Mouse (Mus musculus) heart, embryonic 10.5 days (tissue): ENCODE measurements at regions not wholly inside any gene's neighbourhood (a gene's known extent, or its start where the extent isn't known, plus 50 kb on each side); places are given as distances from the start of the nearest gene placed in this dataset.

Source experiments
- DNase-seq: peaks from one replicate; pipeline ENCODE4 v3.0.0-alpha.2; 2017; ENCODE audit warnings: low spot score
- H3K27ac ChIP-seq: fragments of 300-500 bp; sonication (generic); 2 replicates; pipeline ENCODE4 v1.5.1; 2016; ENCODE audit warnings: mild to moderate bottlenecking
- H3K27me3 ChIP-seq: fragments of 300-500 bp; sonication (generic); 2 replicates; pipeline ENCODE4 v1.6.1; 2016; ENCODE audit warnings: mild to moderate bottlenecking; ENCODE audit not compliant: poor library complexity, insufficient read depth, severe bottlenecking
- H3K36me3 ChIP-seq: fragments of 300-500 bp; sonication (generic); 2 replicates; pipeline ENCODE4 v1.6.1; 2016; ENCODE audit warnings: mild to moderate bottlenecking, moderate library complexity
- H3K4me1 ChIP-seq: fragments of 300-500 bp; sonication (generic); 2 replicates; pipeline ENCODE4 v1.6.1; 2016; ENCODE audit warnings: mild to moderate bottlenecking
- H3K4me3 ChIP-seq: fragments of 300-500 bp; sonication (generic); 2 replicates; pipeline ENCODE4 v1.5.1; 2016; ENCODE audit warnings: mild to moderate bottlenecking, moderate library complexity
- H3K9me3 ChIP-seq: fragments of 300-500 bp; sonication (generic); 2 replicates; pipeline ENCODE4 v1.6.1; 2016; ENCODE audit warnings: mild to moderate bottlenecking, moderate library complexity
- WGBS: fragments of 180-500 bp; shearing (Covaris S2); methylation state at CpG from one replicate; pipeline ENCODE4 v1.1.7; 2016; 5-methylcytosine and 5-hydroxymethylcytosine counted together

DNA sequence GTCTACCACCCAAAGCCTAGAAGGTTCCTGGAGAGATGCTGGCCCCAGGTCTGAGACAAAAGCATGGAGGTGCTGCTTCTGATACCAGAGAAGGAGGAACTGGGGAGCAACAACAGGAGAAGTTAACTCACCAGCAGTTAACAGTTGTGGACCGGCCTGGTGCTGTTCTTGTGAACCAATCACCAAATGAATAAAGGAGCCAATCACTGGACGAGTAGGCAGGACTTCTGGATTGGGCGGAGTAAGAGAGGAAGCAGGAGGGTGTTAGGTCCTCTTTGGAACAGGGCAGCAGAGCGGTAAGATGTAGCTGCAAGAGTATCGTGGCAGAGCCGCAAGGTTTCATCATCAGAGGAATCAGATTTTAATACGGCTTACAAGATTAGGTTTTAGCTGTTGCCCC, 57.7 kb upstream of the Elovl6 start:
- H3K4me3 ChIP-seq, result no peak overlapping the region
- H3K27ac ChIP-seq, result no peak overlapping the region
- WGBS, result 90% methylated on average over 7 of the region's 7 CpGs
- no peaks in the 10 kb centered on the region for H3K4me1 ChIP-seq
- no peaks in the 10 kb centered on the region for H3K36me3 ChIP-seq
- H3K27me3 ChIP-seq, result no peaks in the 10 kb centered on the region
- no peak for DNase-seq
- no peaks in the 10 kb centered on the region for H3K9me3 ChIP-seq

DNA sequence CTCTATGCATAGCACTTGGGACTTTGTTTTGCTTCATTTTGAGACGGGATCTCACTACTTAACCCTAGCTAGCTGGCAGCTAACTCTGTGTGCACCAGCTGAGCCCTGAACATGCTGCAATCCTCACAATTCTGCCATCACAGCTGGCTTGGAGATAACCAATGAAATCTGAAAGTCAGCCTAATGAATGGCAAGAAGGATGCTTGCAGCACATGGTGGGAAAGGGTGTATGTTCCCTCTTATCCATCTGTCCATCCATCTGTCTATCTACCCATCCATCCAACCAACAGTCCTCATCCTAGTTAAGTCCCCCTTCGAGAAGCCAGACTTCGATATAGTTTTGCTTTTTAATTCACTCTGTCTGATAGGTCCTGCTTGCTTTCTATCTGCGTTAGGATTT, 55.9 kb upstream of the Elovl6 start:
- Histone ChIP-seq H3K27me3 (no peaks in the 10 kb centered on the region), H3K4me3 (no peak overlapping the region), H3K9me3 (no peaks in the 10 kb centered on the region), H3K36me3 (no peaks in the 10 kb centered on the region), H3K27ac (no peak overlapping the region), H3K4me1 (no peaks in the 10 kb centered on the region)
- WGBS, result 89% methylated on average over 4 of the region's 4 CpGs
- DNase-seq, result no peak

DNA sequence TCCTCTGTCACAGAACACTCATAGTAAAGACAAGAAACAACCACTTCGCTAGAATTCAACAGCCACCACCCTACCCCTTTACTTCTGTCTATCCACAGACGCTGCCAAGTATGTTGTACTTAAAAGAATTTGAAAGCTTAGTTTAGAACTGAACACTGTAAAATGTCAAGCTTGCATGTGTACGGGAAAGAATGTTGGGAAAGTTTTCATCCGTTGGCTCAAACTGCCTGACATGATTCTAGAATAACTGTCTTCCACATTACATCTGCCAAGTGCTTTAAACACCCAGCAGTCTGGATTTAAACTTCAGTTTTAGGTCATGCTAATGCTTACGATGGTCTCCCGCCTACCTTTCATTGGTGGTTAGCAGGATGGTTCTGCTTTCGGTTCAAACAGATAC, 54.1 kb upstream of the Elovl6 start:
- Histone ChIP-seq H3K9me3 (no peaks in the 10 kb centered on the region), H3K27me3 (no peaks in the 10 kb centered on the region), H3K4me3 (no peak overlapping the region), H3K4me1 (no peaks in the 10 kb centered on the region), H3K36me3 (no peaks in the 10 kb centered on the region), H3K27ac (no peak overlapping the region)
- WGBS, result 83% methylated on average over 7 of the region's 7 CpGs
- DNase-seq, result no peak

DNA sequence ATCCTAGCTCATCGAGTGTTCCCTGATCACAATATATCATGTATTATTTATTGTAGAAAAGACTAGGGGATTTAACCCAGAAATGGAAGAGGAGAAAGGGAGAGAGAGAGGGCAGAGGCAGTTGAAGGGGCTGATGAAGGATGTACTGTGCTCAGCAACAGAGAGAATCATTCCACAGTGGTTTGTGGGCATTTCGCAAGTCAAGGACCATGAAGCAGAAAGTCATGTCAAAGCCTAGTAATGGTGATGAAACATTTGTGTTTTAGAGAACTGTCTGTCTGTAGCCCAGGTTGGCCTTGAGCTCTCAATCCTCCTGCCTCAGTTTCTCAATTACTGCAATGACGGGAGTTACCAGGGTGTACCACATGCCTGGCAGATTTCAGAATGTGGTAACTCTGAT, 50.9 kb upstream of the Elovl6 start:
- no peak for DNase-seq
- no peaks in the 10 kb centered on the region for H3K27me3 ChIP-seq
- H3K4me1 ChIP-seq, result no peaks in the 10 kb centered on the region
- H3K4me3 ChIP-seq, result no peak overlapping the region
- H3K36me3 ChIP-seq, result no peaks in the 10 kb centered on the region
- no peak overlapping the region for H3K27ac ChIP-seq
- WGBS, result 90% methylated on average over 3 of the region's 3 CpGs
- H3K9me3 ChIP-seq, result no peaks in the 10 kb centered on the region
